Mouse (Mus musculus) liver, adult 2 months (tissue): ENCODE measurements around the gene Thap3. TPM values are rescaled to one million over a fixed set of nuclear protein-coding genes. Genes with fewer than 3 reads are reported as not detected.

Experiments
- DNase-seq: peaks from one replicate; pipeline ENCODE4 v3.0.0-alpha.2; 2011; ENCODE audit warnings: low read depth, low spot score; ENCODE audit errors: extremely low read depth
- H3K27ac ChIP-seq: fragments of 200-500 bp; replicated peaks from 2 replicates; pipeline ENCODE4 v1.5.1; 2012; ENCODE audit warnings: low read depth, mild to moderate bottlenecking, control low read depth, inconsistent platforms, low read length; ENCODE audit not compliant: insufficient read depth
- H3K27me3 ChIP-seq: fragments of 200-500 bp; 2 replicates; pipeline ENCODE4 v1.6.1; 2012; ENCODE audit warnings: mild to moderate bottlenecking, moderate library complexity, low read length, inconsistent platforms; ENCODE audit not compliant: control insufficient read depth, insufficient read depth
- H3K36me3 ChIP-seq: fragments of 200-500 bp; 2 replicates; pipeline ENCODE4 v1.6.1; 2012; ENCODE audit warnings: low read length, inconsistent platforms; ENCODE audit not compliant: control insufficient read depth, insufficient read depth
- H3K4me1 ChIP-seq: fragments of 200-500 bp; 2 replicates; pipeline ENCODE4 v1.6.1; 2011; ENCODE audit warnings: low read length; ENCODE audit not compliant: control insufficient read depth, insufficient read depth
- H3K4me3 ChIP-seq: fragments of 200-500 bp; 2 replicates; pipeline ENCODE4 v1.5.1; 2011; ENCODE audit warnings: low read depth, mild to moderate bottlenecking, control low read depth, low read length, moderate library complexity; ENCODE audit not compliant: insufficient read depth
- H3K79me2 ChIP-seq: fragments of 200-500 bp; 2 replicates; pipeline ENCODE4 v1.6.1; 2012; ENCODE audit warnings: inconsistent platforms, mild to moderate bottlenecking, low read length, moderate library complexity; ENCODE audit not compliant: control insufficient read depth, insufficient read depth
- H3K9ac ChIP-seq: fragments of 200-500 bp; 2 replicates; pipeline ENCODE4 v1.6.1; 2012; ENCODE audit warnings: low read depth, mild to moderate bottlenecking, control low read depth, inconsistent platforms, low read length
- CTCF ChIP-seq: fragments of 200-500 bp; IDR thresholded peaks from 2 replicates; pipeline ENCODE4 v1.5.1; 2011; ENCODE audit warnings: low read depth, low read length, control low read depth
- POLR2A ChIP-seq: fragments of 200-500 bp; IDR thresholded peaks from 2 replicates; pipeline ENCODE4 v1.6.1; 2011; ENCODE audit warnings: low read length, control low read depth; ENCODE audit not compliant: insufficient read depth; ENCODE audit errors: extremely low read depth
- WGBS: fragments of 180-500 bp; shearing (Covaris S2); methylation state at CpG from one replicate; pipeline ENCODE4 v1.1.7; 2018; 5-methylcytosine and 5-hydroxymethylcytosine counted together
- polyA plus RNA-seq: library from polyadenylated mRNA; depleted of rRNA; stranded (reverse); fragments of >200 nt; gene quantifications from 2 replicates; pipeline ENCODE4 v1.2.3, GENCODE M21; 2012
- total RNA-seq: library from RNA; depleted of rRNA; stranded (reverse); fragments of >200 nt; gene quantifications from 2 replicates; pipeline ENCODE4 v1.2.3, GENCODE M21; 2014

The Thap3 gene
- total and polyA plus RNA-seq, 2 experiments = 7.9 to 24.1 TPM

GRCm38 (mm10) chr4:151962817-151963216 is 26.0 kb downstream of the Thap3 start:
- Histone ChIP-seq H3K27ac (no peak overlapping the region), H3K4me3 (no peak overlapping the region), H3K36me3 (peaks cover 21% of the 10 kb centered on the region), H3K27me3 (no peaks in the 10 kb centered on the region), H3K9ac (no peak overlapping the region), H3K79me2 (no peaks in the 10 kb centered on the region; the same call in 1 of the 2 replicates), H3K4me1 (no peaks in the 10 kb centered on the region)
- DNase-seq = no peak
- TF ChIP-seq POLR2A (no peak), CTCF (no peak)
- 89% methylated on average over 3 of the region's 3 CpGs for WGBS

DNA sequence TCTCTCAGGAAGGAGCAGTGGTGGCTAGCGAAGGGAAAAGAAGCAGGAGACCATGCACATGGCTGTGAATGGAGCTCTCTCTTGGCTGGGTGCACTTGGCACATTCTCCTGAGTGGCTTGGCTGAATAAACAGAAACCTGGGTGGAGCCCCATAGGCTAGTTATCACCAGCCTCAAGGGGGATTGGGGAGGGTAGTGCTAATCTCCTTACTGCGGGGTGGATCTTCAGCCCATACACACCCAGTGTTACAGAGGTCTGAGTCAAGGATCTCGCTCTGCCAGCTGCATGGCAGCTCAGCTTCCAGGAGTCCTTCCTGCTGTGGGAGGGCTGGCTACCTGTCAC is 28.3 kb downstream of the Thap3 start:
- Histone ChIP-seq H3K4me1 (no peaks in the 10 kb centered on the region), H3K4me3 (no peak overlapping the region), H3K9ac (no peak overlapping the region), H3K79me2 (no peaks in the 10 kb centered on the region; the same call in 1 of the 2 replicates), H3K27ac (no peak overlapping the region), H3K36me3 (peaks cover 24% of the 10 kb centered on the region), H3K27me3 (no peaks in the 10 kb centered on the region)
- WGBS = 81% methylated on average over 3 of the region's 3 CpGs
- DNase-seq = no peak
- no peak for TF ChIP-seq POLR2A

DNA sequence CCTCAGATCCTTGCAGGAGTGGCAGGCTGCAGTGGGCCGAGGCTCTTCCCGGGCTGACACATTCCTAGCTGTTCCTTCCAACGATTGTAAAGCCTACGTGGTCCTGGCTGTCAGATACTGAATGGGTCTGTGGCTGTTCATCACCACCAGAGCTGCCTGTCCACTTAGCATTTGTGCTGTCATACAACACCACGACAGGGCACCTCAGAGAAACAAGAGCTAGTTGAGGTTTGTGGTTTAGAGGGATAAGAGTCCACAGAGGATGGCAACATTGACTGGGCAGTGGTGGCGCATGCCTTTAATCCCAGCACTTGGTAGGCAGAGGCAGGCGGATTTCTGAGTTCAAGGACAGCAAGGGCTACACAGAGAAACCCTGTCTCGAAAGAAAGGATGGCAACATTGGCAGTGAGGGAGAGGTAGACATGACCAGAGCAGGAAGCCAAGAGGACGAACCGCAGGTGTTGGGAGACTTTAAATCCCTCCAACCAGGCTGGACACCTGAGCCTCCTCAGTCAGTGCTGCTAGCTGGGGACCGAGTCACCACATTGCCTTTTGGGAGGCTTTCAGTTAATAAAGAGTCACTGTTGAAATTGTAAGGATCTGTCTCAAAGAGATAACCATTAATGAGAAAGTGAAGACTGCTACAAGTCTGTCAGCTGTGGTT is 28.8 kb downstream of the Thap3 start:
- 91% methylated on average over 11 of the region's 11 CpGs for WGBS
- Histone ChIP-seq H3K79me2 (no peaks in the 10 kb centered on the region; the same call in 1 of the 2 replicates), H3K4me1 (no peaks in the 10 kb centered on the region), H3K27ac (no peak overlapping the region), H3K36me3 (peaks cover 22% of the 10 kb centered on the region), H3K9ac (no peak overlapping the region), H3K27me3 (no peaks in the 10 kb centered on the region), H3K4me3 (no peak overlapping the region)
- DNase-seq = no peak
- no peak for TF ChIP-seq CTCF
- TF ChIP-seq POLR2A = no peak

DNA sequence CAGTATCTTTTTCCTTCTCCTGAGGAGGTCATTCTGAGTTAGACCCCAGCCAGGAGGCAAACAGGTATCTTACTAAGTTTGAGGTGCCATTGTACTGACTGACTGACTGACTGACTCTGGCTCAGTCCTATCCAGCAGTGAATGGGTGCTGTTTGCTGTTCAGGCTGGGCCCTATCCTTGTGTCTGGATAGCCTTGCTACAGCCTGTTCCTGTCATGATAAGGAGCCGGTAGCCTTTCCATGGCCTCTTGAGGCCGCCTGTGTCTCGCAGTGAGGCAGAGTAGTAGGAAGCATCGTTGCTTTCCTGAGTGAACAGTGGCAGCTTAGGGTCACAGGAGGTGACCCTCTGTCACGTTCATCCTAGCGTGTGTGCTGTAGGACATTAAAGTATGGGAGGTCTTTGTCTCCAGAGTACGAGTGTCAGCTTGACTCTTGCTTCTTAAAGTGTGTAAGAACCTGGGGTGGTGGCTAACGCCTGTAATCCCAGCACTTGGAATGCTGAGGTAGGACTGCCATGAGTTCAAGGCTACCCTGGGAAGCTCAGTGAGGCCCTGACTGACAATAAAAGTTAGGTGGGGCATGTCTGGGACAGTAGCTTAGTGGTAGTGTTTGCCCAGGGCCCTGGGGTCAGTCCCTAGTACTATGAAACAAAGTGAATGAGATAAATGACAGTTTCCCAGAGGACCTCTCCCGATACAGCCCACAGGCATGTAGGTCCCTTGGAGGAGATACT is 31.0 kb downstream of the Thap3 start:
- DNase-seq = no peak
- no peaks in the 10 kb centered on the region; the same call in 1 of the 2 replicates for H3K79me2 ChIP-seq
- H3K27ac ChIP-seq = no peak overlapping the region
- H3K4me3 ChIP-seq = no peak overlapping the region
- no peaks in the 10 kb centered on the region for H3K27me3 ChIP-seq
- H3K4me1 ChIP-seq = peaks cover 9% of the 10 kb centered on the region
- 81% methylated on average over 9 of the region's 9 CpGs for WGBS
- peaks cover 14% of the 10 kb centered on the region for H3K36me3 ChIP-seq
- no peak overlapping the region for H3K9ac ChIP-seq
- no peak for TF ChIP-seq CTCF
- no peak for TF ChIP-seq POLR2A

DNA sequence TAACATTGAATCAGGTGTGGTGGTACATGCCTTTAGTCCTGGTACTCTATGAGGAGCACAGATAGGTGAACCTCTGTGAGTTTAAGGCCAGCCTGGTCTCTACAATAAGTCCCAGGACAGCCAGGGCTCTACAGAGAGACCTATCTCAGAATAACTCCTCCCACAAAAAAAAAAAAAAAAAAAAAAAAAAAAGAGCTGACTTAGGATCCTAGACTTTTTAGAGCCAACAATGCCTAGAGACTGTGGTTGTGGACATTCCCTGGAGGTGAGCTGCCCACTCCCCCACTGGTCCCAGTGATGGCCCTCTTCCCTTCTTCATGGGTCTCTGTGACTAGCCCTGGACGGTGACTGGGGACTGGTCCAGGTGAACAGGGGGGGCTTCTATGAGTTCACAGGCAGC is 33.0 kb downstream of the Thap3 start:
- no peaks in the 10 kb centered on the region for H3K27me3 ChIP-seq
- no peak overlapping the region for H3K4me3 ChIP-seq
- WGBS = 96% methylated on average over 1 of the region's 1 CpGs
- no peak for TF ChIP-seq POLR2A
- no peak for TF ChIP-seq CTCF
- DNase-seq = no peak
- peaks cover 12% of the 10 kb centered on the region; the same call in 1 of the 2 replicates for H3K36me3 ChIP-seq
- H3K9ac ChIP-seq = no peak overlapping the region
- H3K4me1 ChIP-seq = peaks cover 10% of the 10 kb centered on the region
- H3K79me2 ChIP-seq = no peaks in the 10 kb centered on the region; the same call in 1 of the 2 replicates
- H3K27ac ChIP-seq = no peak overlapping the region

- peak overlapping the region; percentile 75 for H3K27ac ChIP-seq
These were observed 35.6 kb downstream of the Thap3 start for GRCm38 (mm10) chr4:151953209-151953608.

More at GRCm38 (mm10) chr4:151953209-151953608, 35.6 kb downstream of the Thap3 start:
- peaks cover 9% of the 10 kb centered on the region; the same call in 1 of the 2 replicates for H3K79me2 ChIP-seq
- H3K4me1 ChIP-seq = peaks cover 17% of the 10 kb centered on the region
- no peak overlapping the region for H3K4me3 ChIP-seq
- H3K36me3 ChIP-seq = peaks cover 8% of the 10 kb centered on the region; the same call in 1 of the 2 replicates
- TF ChIP-seq POLR2A = no peak
- TF ChIP-seq CTCF = no peak
- DNase-seq = peak; percentile 82
- no peaks in the 10 kb centered on the region for H3K27me3 ChIP-seq
- 26% methylated on average over 6 of the region's 6 CpGs for WGBS
- H3K9ac ChIP-seq = peak overlapping the region; percentile 27; the same call in 1 of the 2 replicates
